Mouse (Mus musculus) right cerebral cortex, postnatal 4 days (tissue): ENCODE data around the gene Crabp2.

Source experiments
- DNase-seq: peaks from one replicate; pipeline ENCODE4 v3.0.0-alpha.2; 2022

Crabp2 gene

GRCm38 (mm10) chr3:87959371-87959770, 10.9 kb downstream of the Crabp2 start:
- no peak for DNase-seq

- DNase-seq, result no peak
These were observed 11.7 kb downstream of the Crabp2 start for GRCm38 (mm10) chr3:87960191-87960585.

- DNase-seq, result peak; percentile 85
These were observed 12.2 kb downstream of the Crabp2 start for GRCm38 (mm10) chr3:87960586-87961191.

GRCm38 (mm10) chr3:87970184-87970938, 21.9 kb downstream of the Crabp2 start:
- peak; percentile 57 for DNase-seq

- DNase-seq, result peak; percentile 55
These were observed 22.5 kb downstream of the Crabp2 start, which contains the start of gene Nes for GRCm38 (mm10) chr3:87970939-87971488. Nes (plus strand) TSS chr3:87971078.

GRCm38 (mm10) chr3:87971489-87972202, 23.2 kb downstream of the Crabp2 start:
- DNase-seq, result no peak

- no peak for DNase-seq
These were observed 23.8 kb downstream of the Crabp2 start for GRCm38 (mm10) chr3:87972203-87972664.

GRCm38 (mm10) chr3:87972776-87973175, 24.3 kb downstream of the Crabp2 start:
- DNase-seq, result no peak

GRCm38 (mm10) chr3:87973593-87974380, 25.3 kb downstream of the Crabp2 start:
- no peak for DNase-seq

GRCm38 (mm10) chr3:87974381-87974987, 26.0 kb downstream of the Crabp2 start:
- no peak for DNase-seq

GRCm38 (mm10) chr3:87979493-87979892, 31.0 kb downstream of the Crabp2 start:
- no peak for DNase-seq

GRCm38 (mm10) chr3:87980085-87980484, 31.6 kb downstream of the Crabp2 start:
- no peak for DNase-seq

- no peak for DNase-seq
These were observed 32.3 kb downstream of the Crabp2 start for GRCm38 (mm10) chr3:87980728-87981127.

GRCm38 (mm10) chr3:87981214-87981760, 32.8 kb downstream of the Crabp2 start:
- no peak for DNase-seq

GRCm38 (mm10) chr3:87981894-87982835, 33.7 kb downstream of the Crabp2 start:
- DNase-seq, result no peak

- DNase-seq, result no peak
These were observed 34.6 kb downstream of the Crabp2 start for GRCm38 (mm10) chr3:87982836-87983601.

- no peak for DNase-seq
These were observed 35.2 kb downstream of the Crabp2 start for GRCm38 (mm10) chr3:87983627-87984026.

- no peak for DNase-seq
These were observed 35.6 kb downstream of the Crabp2 start for GRCm38 (mm10) chr3:87984094-87984493.

GRCm38 (mm10) chr3:87985505-87986320, 37.2 kb downstream of the Crabp2 start:
- DNase-seq, result no peak
